Mouse (Mus musculus) limb, embryonic 14.5 days (tissue): ENCODE data around the gene Med13l. TPM values are rescaled to one million over a fixed set of nuclear protein-coding genes. Genes with fewer than 3 reads are reported as not detected.

ENCODE experiments used
- ATAC-seq: fragments of 200-750 bp; cut with Nextera tagmentation; 2 replicates; pipeline ENCODE4 v1.8.0; 2017; ENCODE audit warnings: low read depth, moderate number of reproducible peaks, moderate TSS enrichment; ENCODE audit not compliant: low FRiP score
- DNase-seq: peaks from one replicate; pipeline ENCODE4 v3.0.0-alpha.2; 2015; ENCODE audit warnings: low spot score
- H3K27ac ChIP-seq: fragments of 300-500 bp; sonication (generic); replicated peaks from 2 replicates; pipeline ENCODE4 v1.5.1; 2014; ENCODE audit warnings: low read depth, mild to moderate bottlenecking, low read length, moderate library complexity, mixed read lengths
- H3K27me3 ChIP-seq: fragments of 300-500 bp; sonication (generic); 2 replicates; pipeline ENCODE4 v1.6.1; 2014; ENCODE audit warnings: low read length, mixed read lengths; ENCODE audit not compliant: control insufficient read depth, insufficient read depth
- H3K36me3 ChIP-seq: fragments of 300-500 bp; sonication (generic); 2 replicates; pipeline ENCODE4 v1.6.1; 2014; ENCODE audit warnings: mild to moderate bottlenecking, low read length, moderate library complexity, mixed read lengths; ENCODE audit not compliant: control insufficient read depth, insufficient read depth
- H3K4me1 ChIP-seq: fragments of 300-500 bp; sonication (generic); 2 replicates; pipeline ENCODE4 v1.6.1; 2014; ENCODE audit warnings: antibody characterized with exemption, low read length, mixed read lengths; ENCODE audit not compliant: control insufficient read depth, insufficient read depth
- H3K4me2 ChIP-seq: fragments of 300-500 bp; sonication (generic); replicated peaks from 2 replicates; pipeline ENCODE4 v1.6.1; 2014; ENCODE audit warnings: low read depth, mild to moderate bottlenecking, low read length, moderate library complexity; ENCODE audit not compliant: severe bottlenecking
- H3K4me3 ChIP-seq: fragments of 300-500 bp; sonication (generic); replicated peaks from 2 replicates; pipeline ENCODE4 v1.5.1; 2014; ENCODE audit warnings: low read length
- H3K9ac ChIP-seq: fragments of 300-500 bp; sonication (generic); 2 replicates; pipeline ENCODE4 v1.6.1; 2014; ENCODE audit warnings: mild to moderate bottlenecking, low read depth, low read length, moderate library complexity; ENCODE audit not compliant: severe bottlenecking
- H3K9me3 ChIP-seq: fragments of 300-500 bp; sonication (generic); 2 replicates; pipeline ENCODE4 v1.6.1; 2016; ENCODE audit warnings: low read length; ENCODE audit not compliant: control insufficient read depth
- POLR2A ChIP-seq: fragments of 200-500 bp; IDR thresholded peaks from 2 replicates; pipeline ENCODE4 v1.8.0; 2012; ENCODE audit warnings: inconsistent platforms, mild to moderate bottlenecking, moderate library complexity, borderline replicate concordance; ENCODE audit not compliant: insufficient read depth, insufficient read length; ENCODE audit errors: extremely low read depth
- WGBS: fragments of 180-500 bp; shearing (Covaris S2); extraction: QIAGEN DNeasy Blood & Tissue Kit; methylation state at CpG from one replicate; pipeline ENCODE4 v1.1.7; 2014; 5-methylcytosine and 5-hydroxymethylcytosine counted together
- polyA plus RNA-seq, 2 experiments: library from polyadenylated mRNA; depleted of rRNA in 1 of 2; stranded (reverse) in 1 of 2; unstranded in 1 of 2; fragments of >200 nt; fragmentation: Nextera tagmentation in 1 of 2; extraction: Ambion mirVana in 1 of 2; gene quantifications; 2 replicates each; pipeline versions ENCODE4 v1.2.1 to v1.2.3; 2012 to 2014

Med13l gene
- polyA plus RNA-seq, 2 experiments = 17.8 to 19.8 TPM

DNA sequence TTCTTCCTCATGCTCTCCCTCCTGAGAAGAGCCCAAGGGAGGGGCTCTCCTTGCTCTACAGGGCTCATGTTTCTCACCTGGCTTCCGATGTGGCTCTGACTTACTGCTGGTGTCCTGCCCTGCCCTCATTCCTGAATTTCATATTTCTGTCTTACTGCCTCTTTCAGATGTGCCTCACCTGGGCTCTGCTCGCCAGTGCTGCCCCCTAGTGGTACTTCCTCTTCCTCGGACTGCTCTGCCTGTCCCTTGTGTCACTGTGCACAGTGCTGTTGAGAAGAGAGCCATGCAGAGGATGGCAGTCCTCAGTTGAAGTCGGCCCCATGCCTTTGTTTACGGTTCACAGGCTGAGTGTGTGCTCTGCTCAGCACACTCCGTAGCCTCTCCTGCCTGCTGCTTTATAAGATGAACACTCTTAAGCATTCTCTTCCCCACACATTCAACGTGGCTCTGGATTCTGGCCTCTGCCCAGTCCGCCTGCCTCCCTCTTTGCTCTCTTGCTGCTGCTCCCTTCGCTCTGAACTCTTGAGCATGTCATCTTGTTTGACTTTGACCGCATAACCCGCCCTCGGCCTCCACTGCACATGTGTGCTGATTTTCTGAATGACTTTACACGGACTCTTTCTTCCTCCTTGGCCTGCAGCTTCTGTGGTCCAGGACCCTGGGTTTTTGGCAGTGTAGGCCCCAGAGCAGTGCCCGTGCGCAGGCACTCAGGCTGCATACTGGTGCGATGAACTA, 147.9 kb downstream of the Med13l start:
- ATAC-seq = no peak
- Histone ChIP-seq H3K36me3 (peaks cover 3% of the 10 kb centered on the region; the same call in 1 of the 2 replicates), H3K4me1 (peaks cover 44% of the 10 kb centered on the region), H3K9me3 (no peaks in the 10 kb centered on the region), H3K27me3 (no peaks in the 10 kb centered on the region), H3K4me3 (no peak overlapping the region), H3K9ac (no peak overlapping the region), H3K4me2 (no peak overlapping the region), H3K27ac (no peak overlapping the region)
- WGBS = 66% methylated on average over 16 of the region's 16 CpGs
- peak; percentile 50 for DNase-seq
- no peak for TF ChIP-seq POLR2A

DNA sequence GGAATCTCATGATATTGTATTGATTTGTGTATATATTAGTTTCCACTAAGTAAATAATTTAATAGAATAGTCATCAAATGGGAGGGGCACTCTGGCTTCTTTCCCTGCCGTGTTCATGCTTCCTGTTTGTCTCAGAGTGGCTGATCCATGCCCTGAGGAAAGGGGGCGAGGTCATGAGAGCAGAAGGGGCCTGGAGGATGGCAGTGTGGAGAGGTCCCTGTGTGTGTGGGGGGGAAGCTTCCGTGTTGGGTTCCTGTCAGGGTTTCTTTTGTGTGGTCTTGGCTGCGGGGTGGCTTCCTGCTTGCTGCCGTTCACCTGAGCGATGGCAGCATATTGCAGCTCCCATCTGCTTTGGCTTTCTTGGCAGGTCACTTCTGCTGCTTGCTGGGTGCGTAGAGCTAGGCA, 149.4 kb downstream of the Med13l start:
- Histone ChIP-seq H3K36me3 (peaks cover 4% of the 10 kb centered on the region; the same call in 1 of the 2 replicates), H3K9ac (no peak overlapping the region), H3K27me3 (no peaks in the 10 kb centered on the region), H3K27ac (no peak overlapping the region), H3K4me3 (no peak overlapping the region), H3K4me1 (peaks cover 43% of the 10 kb centered on the region), H3K9me3 (no peaks in the 10 kb centered on the region), H3K4me2 (no peak overlapping the region)
- DNase-seq = no peak
- no peak for ATAC-seq
- WGBS = 68% methylated on average over 7 of the region's 7 CpGs
- TF ChIP-seq POLR2A = no peak

DNA sequence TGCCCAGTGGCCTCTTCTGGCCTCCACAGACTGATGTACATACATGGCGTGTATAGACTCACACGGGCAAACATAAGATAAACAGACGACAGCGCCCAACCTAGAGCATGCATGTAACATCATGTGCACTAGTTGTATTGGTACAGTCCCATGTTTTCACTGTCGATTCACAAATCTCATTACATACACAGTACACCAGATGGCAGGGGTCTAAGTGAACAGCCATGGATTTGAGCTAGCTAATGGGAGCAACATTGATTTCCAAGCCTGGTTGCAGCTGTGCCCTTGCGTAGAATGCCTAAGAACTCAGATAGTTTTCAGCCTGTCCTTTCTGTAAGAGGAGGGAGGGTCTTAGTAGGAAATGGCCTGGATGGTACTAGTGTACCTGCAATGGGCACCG, 155.0 kb downstream of the Med13l start:
- Histone ChIP-seq H3K27ac (no peak overlapping the region), H3K27me3 (no peaks in the 10 kb centered on the region), H3K4me2 (no peak overlapping the region), H3K4me1 (peaks cover 16% of the 10 kb centered on the region), H3K9ac (no peak overlapping the region), H3K4me3 (no peak overlapping the region), H3K36me3 (peaks cover 4% of the 10 kb centered on the region; the same call in 1 of the 2 replicates), H3K9me3 (no peaks in the 10 kb centered on the region)
- no peak for TF ChIP-seq POLR2A
- 92% methylated on average over 7 of the region's 7 CpGs for WGBS
- no peak for ATAC-seq
- DNase-seq = no peak

DNA sequence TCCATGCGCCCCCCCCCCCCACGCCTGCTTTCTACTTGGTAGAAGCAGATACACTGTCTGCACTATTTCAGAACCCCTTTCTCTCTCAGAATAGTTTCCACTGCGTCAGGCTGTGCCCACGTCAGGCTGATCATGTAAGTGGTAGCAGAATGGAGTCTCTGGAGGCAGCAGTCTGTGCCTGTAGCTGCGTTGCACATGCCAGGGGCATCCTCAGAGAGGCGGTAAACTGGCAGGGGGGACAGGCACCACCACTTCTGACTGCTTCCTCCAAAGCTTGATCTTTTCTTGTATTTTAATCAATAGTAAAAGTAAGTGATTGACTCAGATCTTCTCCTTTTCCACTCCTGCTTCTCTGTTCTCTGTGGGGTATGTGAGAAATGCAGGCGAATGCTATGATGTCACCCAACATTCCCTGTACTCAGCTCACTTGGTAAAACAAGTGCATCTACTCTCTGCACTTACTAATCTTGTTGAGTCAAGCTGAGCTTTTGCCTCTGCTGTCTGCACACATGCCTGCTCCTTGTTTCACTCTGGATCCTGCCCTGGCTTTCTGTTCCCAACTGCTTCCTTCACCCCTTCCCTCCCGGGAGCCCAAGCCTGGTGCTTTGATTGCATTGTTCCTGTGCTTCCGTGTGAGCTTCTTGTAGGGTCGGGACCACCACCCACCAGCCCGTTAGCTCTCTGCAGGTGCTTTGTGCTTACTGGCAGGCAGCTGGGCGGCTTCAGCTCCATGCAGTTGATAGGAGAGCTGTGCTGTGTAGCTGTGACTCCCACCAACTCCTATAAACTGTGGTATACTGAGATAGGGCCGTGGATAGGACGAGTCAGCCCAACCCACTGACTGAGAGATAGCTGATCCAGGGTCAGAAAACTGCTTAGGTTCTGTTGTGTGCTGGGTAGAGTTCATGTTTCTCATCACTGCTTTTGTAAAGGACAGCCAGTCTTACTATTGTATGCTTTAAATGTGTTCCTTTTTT, 156.1 kb downstream of the Med13l start:
- Histone ChIP-seq H3K4me1 (peaks cover 16% of the 10 kb centered on the region), H3K4me2 (no peak overlapping the region), H3K36me3 (peaks cover 8% of the 10 kb centered on the region), H3K4me3 (no peak overlapping the region), H3K27ac (no peak overlapping the region), H3K27me3 (no peaks in the 10 kb centered on the region), H3K9me3 (no peaks in the 10 kb centered on the region), H3K9ac (no peak overlapping the region)
- DNase-seq = no peak
- no peak for ATAC-seq
- no peak for TF ChIP-seq POLR2A
- WGBS = 61% methylated on average over 14 of the region's 14 CpGs

DNA sequence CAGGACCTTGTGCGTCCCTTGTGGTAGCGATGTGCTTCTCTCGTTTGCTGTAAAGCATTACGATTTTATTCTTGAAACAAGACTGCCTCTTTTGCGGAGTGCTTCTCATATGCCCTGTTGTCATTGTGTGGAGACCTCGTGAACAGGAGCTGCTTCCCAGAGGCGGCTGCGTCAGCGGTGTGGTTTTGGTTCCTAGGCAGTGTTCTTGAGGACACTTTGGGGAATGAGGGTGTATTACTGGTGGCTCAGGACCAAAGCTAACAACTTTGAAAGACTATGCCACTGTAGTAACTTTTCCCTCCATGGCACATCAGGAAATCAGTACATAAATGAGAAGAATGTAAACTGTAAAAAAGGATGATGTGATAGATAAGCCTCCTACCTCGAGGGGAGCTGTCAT, 157.0 kb downstream of the Med13l start:
- peaks cover 16% of the 10 kb centered on the region for H3K4me1 ChIP-seq
- no peak overlapping the region for H3K4me3 ChIP-seq
- ATAC-seq (no peak), DNase-seq (no peak)
- H3K27ac ChIP-seq = no peak overlapping the region
- no peak for TF ChIP-seq POLR2A
- 70% methylated on average over 10 of the region's 10 CpGs for WGBS
- H3K9me3 ChIP-seq = no peaks in the 10 kb centered on the region
- H3K27me3 ChIP-seq = no peaks in the 10 kb centered on the region
- no peak overlapping the region for H3K4me2 ChIP-seq
- H3K36me3 ChIP-seq = peaks cover 17% of the 10 kb centered on the region
- H3K9ac ChIP-seq = no peak overlapping the region
